Mouse (Mus musculus) monocyte, adult 2 months (primary cell): ENCODE measurements around the gene Hadh.
A peak's percentile ranks its signal among the peaks of the same experiment; 100 is the strongest.

ENCODE experiments used
- DNase-seq, 2 experiments: peaks; one replicate each; pipeline ENCODE4 v3.0.0; 2022; ENCODE audit warnings: low spot score in 2 of 2, low read depth in 1 of 2

Hadh gene

DNA sequence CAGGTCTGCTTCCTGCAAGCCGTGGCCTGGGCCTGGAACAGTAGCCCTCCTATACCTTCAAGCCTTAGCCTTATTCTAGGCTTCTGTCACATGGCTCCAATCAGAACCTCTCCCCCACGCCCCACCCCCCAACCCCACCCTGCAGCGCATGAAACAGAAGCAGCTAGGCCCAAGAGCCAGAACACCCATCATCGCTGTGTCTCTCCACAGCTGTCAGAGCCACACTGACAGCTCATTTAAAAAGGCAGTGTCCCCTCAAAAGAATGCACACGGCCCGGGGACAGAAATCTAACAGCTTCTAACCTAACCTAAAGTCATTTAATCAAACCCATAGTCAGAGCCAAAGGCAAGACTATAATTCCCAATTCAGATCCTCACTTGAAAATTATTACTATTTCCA lies 34.8 kb downstream of the Hadh start:
- no peak for DNase-seq

DNA sequence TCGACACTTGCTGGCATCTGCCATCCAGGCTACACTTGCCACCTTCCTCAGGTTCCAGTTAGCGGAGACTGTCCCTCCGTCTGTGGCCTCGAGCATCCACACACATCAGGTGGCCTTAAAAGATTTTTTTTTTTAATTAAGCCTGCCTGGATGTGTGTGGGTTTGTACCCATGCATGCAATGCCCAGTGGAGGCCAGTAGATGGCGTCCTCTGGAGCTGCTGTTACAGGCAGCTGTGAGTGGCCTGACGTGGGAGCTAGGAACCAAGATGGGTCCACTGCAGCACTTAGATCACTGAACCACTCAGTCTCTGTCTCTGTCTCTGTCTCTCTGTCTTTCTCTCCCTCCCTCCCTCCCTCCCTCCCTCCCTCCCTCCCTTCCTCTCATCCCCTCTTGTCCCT lies 43.8 kb downstream of the Hadh start:
- DNase-seq, result no peak

DNA sequence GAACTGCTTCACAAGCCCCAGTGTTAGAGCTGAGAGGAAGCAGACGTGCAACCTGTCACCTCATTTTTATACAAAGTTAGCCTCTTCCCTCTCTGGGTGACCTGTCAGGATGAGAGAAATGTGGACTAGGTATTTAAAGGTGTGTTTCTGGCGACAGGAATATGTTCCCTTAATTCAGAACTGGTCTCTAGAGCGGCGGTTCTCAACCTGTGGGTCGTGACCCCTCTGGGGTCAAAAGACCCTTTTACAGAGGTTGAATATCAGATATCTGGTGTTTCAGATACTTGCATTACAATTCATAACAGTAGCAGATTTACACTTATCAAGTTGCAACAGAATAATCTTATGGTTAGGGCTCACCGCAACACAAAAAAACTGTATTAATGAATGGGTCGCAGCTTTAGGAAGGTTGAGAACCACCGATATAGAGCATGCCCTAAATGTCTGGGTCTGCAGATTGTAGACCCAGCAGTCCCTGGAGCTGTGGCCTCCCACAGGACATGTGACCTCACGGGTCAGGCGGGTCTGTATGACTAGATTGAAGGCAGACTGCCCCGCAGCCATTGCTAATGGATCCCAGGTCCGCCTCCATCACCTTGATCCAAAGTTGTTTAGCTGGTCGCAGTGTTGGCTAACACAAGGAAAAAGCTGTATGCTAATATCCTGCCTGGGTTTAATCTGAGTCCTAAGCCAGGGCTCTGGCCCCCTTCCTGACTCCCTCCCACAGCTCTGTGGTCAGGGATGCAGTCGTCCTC lies 53.1 kb downstream of the Hadh start:
- no peak for DNase-seq

DNA sequence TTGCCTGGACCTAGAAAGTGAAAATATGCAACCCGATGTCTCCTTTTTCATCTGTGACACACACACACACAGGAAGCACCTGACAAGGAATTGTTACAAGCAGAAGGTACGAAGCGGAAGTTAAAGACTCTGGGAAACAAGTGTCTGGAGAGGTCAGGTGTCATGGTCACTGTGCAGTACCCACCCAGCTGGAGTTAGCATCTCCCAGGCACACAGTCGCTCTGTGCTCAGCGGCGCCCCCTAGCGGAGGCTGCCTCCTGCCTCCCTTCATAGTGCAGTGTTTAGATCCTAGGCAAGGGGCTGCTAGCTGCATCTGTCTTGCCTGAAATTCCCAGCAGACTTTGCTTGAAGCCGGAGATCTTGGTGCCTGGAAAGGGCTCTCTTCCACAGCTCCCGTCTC lies 57.1 kb downstream of the Hadh start:
- no peak for DNase-seq

DNA sequence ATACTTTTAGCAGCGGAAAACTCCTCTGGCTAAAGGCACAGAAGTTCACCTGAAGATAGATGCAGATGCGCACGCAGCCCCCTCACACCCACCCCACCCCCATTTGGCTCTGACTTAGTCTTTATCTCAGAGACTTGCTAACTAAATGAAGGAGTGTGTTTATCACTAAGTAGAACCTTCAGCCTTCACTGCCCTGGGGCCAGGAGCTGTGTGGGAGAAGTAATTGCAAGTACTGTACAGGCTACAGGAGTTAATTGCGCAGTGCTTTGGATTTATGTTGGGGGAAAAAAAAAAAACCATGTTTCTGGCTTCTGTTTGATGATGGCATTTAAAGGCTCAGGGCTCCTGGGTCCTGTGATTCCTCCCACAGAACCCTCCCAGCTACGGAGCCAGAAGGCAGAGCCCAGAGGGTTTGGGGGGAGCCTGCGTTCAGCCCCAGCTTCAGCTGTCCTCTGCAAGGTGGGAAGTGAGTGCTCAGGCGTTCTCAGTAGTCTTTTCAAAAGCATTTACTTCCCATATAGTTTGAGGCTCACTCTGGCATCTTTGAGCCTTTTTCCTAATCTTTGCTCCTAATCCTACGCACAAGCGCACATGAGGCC lies 57.7 kb downstream of the Hadh start:
- no peak for DNase-seq

DNA sequence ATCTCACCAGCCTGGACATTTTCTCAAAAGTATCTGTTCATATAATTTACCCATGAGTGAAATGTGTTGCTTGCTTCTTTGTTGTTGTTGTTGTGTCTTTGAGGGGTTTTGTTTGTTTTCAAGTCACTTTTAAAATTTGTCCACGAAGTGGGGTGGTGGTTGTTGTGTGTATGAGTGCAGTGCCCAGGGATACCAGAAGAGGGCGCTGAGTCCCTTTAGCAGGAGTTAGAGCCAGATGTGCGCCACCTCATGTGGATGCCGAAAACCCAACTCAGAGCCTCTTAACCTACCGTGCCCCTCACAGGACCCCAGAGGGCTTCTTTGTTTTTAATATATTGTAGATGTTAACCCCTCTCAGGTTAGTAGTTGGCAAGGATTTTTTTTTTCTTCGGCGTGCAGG lies 59.7 kb downstream of the Hadh start:
- DNase-seq, result no peak

DNA sequence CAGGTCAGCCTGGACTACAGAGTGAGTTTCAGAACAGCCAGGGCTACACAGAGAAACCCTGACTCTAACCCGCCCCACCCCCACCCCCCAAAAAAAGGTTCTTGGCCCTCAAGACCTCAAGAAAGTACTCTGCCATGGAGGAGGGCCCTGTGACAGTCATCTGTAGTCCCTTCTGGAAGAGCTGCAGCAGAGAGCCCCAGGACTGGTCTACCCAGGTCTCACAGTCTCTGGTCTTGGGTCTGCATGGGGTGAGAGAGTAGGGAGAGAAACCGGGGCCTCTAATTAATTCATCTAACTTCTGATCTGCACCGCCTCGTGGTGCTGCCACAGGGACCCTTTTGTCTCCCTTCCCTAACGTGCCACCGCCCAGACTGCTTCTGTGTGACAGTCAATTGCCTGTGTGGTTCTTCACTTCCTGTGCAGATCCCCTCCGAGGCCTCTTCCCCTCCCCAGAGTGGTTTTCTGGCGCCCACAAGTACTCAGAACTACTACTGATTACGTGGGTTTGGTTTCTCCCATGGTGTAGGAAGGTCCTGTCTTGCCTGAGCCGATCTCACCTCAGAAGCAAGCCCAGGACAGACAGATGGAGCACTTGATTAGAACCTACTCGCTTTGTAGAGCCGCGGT lies 63.5 kb downstream of the Hadh start:
- peak in 1 of 2 experiments; percentile 1 for DNase-seq

DNA sequence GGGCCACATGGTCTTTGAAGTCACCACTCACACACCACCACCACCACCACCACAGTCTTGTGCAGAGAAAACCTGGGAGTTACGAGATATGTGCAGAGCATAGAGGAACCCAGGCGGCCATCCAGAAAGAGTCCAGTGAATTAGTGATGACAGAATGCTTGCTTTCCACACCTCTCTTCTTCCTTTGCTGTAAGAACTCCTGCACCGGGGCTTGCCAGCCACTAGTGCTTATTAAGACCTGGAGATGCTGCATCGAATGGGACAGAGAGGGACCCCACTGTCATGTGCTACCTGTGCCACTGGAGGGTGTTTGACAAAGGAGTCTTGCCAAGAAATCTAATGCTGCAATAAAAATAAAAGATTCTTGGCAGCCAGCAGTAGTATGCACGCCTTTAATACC lies 64.1 kb downstream of the Hadh start:
- no peak for DNase-seq

DNA sequence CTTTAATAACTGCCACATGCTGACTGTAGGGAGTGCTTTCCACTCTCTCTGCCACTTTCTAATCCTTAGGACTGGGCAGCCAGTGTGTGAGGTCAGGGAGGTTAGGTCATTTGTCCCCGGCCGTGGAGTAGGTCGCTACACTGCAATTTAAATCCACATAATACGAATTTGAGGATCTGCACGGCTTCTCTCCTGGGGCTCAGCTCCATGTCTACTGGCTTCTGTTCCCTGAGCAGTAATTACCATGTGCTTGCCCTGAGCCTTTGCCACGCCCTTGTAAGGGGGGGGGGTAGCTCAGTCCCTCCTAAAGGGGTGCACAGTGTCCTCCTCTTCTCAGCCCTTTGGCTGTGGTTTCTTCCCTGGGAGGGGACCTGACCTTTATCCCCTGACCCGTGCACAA lies 69.6 kb downstream of the Hadh start:
- DNase-seq, result no peak

DNA sequence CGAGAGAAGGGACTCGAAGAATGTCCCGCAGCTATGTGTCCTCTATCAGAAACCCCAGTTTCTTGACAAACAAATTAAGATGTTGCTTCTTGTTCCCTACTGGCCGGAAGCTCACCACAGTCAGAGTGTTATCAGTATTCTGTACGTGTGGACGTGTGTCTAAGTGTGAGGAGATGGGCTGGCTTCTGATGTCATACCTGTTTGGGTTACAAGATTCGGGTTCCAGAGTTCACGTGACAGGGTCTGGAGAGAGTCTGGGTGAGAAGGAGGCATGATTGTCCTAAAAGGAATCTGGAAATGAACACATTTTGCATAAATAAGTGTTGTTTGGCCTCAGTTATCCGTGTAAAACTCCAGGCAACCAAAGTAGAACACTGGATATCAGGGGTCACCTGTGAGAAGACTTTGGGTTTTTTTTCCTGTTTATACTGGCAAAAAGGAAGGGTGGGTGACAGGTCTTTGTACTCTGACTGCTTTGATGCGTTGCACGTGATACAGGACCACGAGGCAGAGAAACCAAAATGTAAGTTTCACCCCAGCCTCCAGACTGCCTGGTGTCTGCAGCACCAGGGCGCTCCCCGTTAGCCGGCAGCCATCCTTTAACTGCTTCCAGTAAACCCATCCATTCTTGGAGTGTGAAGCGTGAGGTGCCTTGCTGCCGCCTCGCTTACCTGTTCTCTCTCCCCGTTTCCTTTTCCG lies 72.2 kb downstream of the Hadh start:
- DNase-seq, result no peak

DNA sequence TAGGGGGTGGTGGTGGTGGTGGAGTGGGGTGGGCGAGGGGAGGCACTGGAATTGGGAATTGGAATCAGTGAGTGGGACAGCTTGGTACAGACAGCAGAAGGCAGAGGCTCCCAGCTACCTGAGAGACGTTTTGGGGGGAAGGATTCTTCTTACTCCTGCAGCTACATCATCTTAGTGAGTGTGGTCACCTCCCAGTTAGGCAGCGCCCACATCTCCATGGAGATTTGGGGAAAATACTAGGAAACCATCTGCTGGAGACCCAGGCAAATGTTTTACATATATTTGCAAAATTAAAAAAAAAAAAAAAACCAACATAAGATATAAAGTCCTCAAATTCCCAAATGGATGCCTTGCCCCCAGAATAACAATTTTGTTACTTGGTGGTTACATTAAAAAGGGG lies 72.9 kb downstream of the Hadh start:
- DNase-seq, result no peak

DNA sequence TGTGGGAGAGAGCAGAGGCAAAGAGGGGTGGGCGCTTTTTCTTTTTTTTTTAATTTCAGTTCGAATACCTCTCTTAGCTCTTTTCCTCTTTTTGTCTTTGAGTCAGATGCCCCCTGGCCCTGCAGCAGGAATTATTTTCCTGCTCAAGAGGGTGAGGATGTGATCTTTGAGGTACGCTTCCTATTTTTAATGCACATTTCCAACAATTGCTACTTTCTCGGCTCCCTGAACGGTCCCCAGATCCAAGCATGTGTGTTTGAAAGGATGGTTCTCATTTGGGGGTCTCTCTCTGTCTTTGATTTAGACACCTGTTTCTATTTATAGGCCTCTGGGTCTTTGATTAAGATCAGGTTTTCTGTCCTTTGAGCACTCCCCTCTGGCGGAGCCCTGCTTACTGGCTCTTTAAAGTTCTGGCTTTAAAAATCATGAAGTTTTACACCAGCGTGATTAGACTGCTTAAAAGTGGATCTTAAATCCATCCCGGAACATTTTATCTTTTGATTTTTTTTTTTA lies 75.3 kb downstream of the Hadh start:
- no peak for DNase-seq

DNA sequence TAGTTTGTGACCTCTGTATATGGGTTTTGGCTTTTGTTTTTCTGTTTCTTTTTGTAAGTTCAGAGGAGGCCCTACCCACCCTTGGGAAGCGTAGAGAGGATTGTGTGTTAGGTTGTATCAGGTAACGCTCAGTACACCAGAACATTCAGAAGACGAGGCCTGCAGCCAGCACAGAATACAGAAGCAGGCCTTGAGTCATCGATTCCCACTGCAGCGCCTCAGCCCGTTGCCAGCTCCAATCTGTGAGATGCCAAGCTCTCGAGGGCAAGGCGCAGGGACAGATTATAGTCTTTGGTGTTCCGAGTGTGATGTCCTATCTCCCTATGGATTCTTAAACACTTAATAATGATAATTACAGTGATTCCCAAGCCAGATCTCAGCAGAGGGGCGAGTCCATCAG lies 75.9 kb downstream of the Hadh start:
- DNase-seq, result no peak

DNA sequence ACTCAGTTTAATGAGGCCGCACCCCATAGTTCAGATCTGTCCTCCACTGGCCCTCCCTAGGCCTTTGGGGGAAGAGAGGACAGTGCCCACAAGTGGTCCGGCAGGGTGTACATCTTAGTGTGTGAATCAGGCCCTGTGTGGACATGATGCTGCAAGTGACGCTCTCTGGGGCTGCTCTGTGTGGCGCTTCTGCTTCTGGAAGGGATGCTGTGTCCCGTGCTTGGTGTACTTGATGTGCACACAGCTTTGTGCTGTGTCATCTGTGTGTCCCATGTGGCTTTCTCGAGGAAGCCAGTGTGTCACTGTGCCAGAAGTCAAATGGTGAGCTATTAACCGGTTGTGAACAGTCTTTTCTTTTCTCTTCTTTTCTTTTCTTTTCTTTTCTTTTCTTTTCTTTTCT lies 80.4 kb downstream of the Hadh start:
- no peak for DNase-seq

DNA sequence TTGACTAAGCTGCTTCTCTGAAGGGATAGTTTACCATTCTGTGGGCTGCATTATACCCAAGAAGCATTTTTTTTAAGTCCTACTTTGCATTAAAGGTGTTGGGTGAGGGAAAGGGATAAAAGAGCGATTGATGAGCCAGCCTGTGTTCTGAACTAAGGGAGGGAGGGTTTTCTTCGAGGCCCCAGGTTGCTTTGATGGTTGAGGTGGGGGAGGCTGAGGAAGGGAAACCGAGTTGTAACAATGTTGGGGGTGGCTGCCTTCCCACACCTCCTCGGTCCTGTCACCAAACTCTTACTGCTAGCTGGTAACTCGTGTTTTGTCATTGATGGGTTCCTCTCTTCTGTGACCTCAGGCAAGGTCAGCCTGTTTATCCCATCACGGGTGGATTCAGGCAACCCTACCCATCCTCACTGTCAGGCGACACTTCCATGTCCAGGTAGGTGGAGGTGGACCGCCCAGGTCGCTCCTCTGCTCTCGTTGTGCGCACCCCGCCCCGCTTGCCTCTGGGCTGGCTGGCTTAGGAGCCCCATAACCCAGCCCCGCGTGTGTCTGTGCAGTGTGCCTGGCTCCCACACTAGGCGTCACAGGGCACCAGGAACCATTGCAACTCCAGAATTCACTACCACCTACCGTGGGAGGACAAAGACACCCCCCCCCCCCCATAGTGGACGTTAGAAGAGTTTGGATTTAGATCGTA lies 81.1 kb downstream of the Hadh start:
- DNase-seq, result no peak

DNA sequence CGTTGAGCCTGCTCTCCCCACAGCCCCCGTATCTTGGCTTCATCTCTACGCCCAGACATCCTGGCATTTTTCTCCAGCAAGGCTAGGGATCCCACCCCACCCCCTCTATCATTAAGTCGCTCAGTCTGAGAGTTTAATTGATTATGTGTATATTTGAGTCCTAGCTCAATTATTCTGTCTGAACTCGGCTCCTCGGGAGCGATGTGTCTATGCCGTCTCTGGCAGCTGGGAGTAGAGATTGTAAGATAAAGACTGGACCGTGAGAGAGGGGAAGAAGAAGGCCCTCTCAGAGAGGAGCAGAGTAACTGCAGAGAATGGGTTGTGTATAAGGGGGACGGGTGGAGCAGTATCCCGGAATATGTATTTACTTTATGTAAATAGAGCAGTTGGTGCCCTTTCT lies 81.7 kb downstream of the Hadh start:
- DNase-seq, result no peak

DNA sequence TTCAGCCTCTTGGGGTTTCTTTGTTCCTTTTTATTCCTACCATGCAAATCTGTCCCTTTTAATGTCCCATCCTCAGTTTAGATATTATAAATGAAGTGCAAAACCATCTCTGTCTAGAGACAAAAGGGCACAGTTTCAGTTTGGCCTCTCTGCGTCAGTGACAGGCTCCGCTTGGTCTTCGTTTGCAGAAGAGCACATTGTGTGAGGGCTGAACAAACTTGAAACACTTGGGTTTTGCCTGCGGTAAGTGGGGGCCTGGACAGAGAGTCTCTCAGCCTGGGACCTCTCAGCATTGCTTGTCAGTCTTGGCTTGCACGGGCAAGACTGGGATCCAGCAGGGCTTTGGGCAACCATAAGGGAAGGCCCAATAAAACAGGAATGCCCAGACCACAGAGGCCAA lies 85.7 kb downstream of the Hadh start:
- DNase-seq, result no peak
